Mouse (Mus musculus) central nervous system, embryonic 11.5 days (tissue): Measurements from ENCODE around the gene Zfp36. TPM values are rescaled to one million over a fixed set of nuclear protein-coding genes. Genes with fewer than 3 reads are reported as not detected.

Experiments used
- polyA plus RNA-seq: library from polyadenylated mRNA; depleted of rRNA; stranded (reverse); fragments of >200 nt; gene quantifications from 2 replicates; pipeline ENCODE4 v1.2.3, GENCODE M21; 2012; rRNA removed

Zfp36 gene
- polyA plus RNA-seq = 3.4 and 4.2 TPM in 2 replicates

DNA sequence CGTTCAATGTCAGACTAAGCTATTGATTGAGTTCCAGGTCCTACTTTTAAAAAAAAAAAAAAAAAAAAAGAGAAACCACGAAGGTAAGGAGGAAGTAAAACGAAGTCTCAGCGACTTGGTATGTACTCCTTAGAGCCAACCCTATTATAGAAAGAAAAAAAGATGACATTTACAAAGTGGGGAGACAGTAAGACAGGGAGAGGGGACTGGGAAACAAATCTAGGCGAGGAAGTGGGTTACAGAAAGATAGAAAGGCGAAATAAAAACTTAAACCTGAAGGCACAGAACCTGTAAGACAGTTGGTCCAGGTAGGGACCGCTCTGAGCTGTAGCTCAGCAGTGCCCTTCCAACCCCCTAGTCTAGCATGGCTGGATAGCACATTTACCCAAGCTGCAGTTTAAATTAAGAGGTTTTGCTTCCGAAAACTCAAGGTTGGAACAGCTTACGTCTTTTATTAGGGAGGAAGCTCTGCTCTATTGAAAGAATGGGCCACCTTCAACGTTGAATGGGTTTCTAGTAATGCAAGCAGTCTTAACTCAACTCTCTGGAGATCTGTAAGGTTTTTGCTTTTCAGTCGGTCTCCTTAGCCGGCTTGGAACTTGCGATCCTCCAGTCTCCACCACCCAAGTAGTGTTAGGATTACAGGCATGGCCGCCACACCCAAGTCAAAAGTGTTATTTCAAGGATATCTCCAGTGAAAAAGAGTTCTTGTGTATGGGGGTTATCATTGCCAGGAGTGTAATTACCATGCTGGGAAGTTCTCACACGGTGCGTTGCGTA, at the start of gene Zfp36:
Gene Zfp36, minus strand, starts transcription at position 17 of the 780 bp plus-strand sequence.

DNA sequence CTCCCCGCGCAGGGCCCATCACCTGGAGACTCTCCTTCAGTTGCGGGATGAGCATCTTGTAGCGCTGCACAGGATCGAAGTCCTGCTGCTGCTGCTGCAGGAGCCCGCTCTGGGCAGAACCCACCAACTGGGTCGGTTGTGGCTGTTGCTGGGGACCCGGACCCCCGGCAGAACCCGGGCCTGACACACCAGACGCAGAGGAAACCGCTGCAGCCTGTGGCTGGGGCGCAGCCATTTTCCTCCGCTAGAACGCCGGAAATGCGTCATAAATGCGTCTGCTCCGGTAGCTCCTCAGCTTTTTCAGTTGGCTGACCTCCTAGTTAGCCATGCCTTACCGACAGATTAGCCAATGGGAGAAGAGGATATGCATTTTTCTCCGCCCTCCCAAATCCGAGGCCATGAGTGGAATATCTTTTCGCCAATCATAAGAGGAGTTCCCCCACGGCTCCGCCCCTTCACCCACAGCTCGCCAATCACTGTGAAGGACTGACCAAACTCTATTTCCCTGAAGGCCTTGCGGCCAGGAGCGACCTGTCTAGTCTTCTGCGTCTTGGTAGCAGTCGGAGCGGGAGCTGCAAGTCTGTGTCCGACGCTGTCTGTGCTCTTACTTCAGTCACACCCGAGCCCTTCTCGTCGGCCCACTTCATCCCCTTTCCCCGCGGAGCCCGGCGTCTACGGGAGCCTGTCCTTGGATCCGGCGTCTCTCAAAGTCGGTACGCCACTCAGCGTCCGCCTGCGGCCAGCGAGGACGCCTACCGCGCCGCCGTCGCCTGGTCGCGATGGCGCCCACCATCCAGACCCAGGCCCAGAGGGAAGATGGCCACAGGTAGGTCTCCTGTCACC, 12.6 kb upstream of the Zfp36 start, which contains the start of the genes Med29 and Paf1:
Gene Med29, minus strand, starts transcription at position 280 of the 843 bp plus-strand sequence.
Gene Paf1, plus strand, starts transcription at position 523 of the 843 bp plus-strand sequence.

DNA sequence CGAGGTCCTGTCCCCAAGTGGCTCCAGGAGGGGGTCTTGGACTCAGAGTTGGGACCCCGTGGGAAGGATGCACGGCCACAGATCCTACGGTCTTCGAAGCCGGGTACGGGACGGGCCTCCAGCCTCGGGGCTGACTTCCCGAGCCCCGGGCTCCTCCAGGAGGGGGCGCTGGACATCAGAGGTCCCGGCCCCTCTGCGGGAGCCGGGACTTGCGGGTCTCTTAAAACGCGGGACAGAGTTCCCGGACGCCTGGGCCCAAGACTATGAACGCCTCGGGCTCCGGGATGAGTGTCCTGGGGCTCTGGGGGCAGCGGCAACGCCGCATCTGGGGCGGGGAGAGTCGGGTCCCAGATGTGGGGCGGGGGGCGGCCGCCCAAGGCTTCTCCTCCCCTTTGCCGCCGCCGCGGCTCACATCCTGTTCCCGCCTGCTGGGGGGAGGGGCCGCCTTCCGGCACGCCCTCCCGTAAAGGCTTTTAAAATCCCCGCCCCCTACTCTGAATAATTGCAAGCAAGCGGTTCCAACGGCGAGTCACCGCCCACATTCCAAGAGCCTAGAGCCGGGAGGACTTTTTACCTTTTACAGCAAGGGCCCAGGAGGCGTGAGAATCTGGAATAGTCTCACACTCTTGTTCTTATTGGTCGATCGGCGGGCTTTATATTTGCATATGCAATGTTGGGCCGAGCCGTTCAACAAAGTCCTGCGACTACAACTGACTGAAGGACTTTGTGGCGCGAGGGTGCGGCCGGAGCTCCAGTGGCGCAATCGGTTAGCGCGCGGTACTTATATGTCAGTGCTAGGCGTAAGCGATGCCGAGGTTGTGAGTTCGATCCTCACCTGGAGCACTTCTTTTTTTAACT, 7.6 kb downstream of the Zfp36 start, which contains the start of gene Plekhg2:
Gene Plekhg2, minus strand, starts transcription at position 349 of the 858 bp plus-strand sequence.

DNA sequence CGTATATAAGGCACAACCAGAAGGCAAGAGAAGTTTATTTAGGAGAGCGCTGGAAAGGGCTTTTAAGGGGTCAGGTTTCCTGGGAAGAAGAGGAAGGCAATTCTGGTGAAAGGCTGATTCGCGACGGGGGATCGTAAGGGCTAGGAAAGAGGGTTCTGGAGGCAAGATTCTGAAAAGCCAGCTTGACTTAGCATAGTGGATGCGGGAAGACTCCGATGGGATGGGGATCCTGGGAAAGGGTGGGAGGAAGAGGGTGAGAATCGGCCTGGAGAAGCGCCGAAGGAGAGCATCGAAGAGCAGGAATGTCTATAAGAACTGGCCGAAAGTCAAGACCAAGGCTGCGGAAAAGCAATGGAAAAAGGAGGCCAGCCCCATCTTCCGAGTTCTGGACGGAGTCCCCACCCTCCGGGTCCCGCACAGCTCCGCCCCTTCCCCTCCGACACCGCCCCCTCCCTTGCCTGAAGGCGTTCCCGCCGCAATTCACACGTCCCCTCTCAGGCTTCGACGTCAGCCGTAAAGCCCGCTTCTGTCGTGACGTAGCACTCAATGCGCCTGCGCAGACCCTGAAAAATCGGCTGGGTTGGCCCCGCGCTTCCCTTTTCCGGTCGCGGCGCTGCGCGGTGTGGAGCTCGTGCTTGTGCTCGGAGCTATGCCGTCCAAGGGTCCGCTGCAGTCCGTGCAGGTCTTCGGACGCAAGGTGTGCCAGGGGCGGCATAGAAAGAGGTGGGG, 29.7 kb downstream of the Zfp36 start, which contains the start of gene Rps16:
Gene Rps16, plus strand, starts transcription at position 498 of the 729 bp plus-strand sequence.

DNA sequence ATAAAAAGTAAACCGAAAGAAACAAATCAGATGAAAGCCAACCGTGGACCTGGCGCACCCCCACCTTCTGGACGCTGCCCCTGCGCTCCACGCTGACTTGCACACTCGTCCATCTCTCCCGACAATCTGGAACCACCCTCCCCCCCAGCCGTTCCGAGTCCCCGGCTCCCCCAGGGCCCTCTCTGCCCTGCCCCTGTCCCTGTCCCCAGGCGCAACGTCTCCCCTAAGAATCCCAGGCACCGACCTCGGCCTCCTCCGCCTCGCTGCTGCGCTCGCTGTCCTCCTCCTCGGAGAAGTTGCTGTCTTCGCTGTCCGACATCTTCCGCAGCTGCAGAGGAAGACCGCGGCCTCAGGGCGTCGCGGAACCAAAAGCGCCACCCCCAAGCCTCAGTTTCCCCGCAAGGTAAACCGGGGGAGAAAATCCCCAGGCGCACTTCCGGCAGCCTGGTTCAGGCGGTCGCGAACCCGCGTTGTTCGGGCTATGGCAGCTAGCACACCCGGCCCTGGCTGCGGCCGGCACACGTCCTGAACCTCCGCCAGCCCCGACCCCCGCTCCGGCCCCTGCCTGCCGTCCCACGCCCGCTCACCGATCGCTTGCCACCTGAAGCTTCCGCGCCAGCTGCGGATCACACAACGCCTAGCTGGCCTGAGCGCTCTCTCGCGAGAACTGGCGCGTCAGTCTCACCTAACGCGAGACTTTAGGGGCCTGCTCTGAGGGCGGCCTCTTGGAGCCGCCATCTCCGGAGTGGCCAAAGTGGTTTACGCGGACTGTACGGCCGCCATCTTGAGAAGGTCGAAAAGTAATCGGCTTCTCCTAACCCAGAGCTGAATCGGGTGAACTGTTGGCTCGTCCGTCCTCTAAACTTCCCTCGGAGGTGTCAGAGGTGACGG, 41.7 kb downstream of the Zfp36 start, which contains the start of gene Supt5:
Gene Supt5, minus strand, starts transcription at position 639 of the 891 bp plus-strand sequence.

Other genes with a start within 250 kb of the Zfp36 start
- 311 and 605 TPM in 2 replicates for gene Fbl, start 210.5 kb downstream of the Zfp36 start, polyA plus RNA-seq
- 27.0 and 31.1 TPM in 2 replicates for gene Dyrk1b, start 200.8 kb downstream of the Zfp36 start, polyA plus RNA-seq
- 37.7 and 38.6 TPM in 2 replicates for gene Eid2, start 112.4 kb downstream of the Zfp36 start, polyA plus RNA-seq
- gene Eid2b, start 102.5 kb downstream of the Zfp36 start, polyA plus RNA-seq = 13.9 and 15.5 TPM in 2 replicates
- gene Selenov, start 89.1 kb downstream of the Zfp36 start, polyA plus RNA-seq = 0.65 and 3.9 TPM in 2 replicates
- gene Dll3, start 78.0 kb downstream of the Zfp36 start, polyA plus RNA-seq = 41.2 and 93.1 TPM in 2 replicates
- 99.1 and 125 TPM in 2 replicates for gene Timm50, start 68.2 kb downstream of the Zfp36 start, polyA plus RNA-seq
- 102 and 105 TPM in 2 replicates for gene Supt5, start 41.5 kb downstream of the Zfp36 start, polyA plus RNA-seq
- 2,195 and 2,197 TPM in 2 replicates for gene Rps16, start 29.6 kb downstream of the Zfp36 start, polyA plus RNA-seq
- 44.0 and 64.1 TPM in 2 replicates for gene Plekhg2, start 7.7 kb downstream of the Zfp36 start, polyA plus RNA-seq
- gene Med29, start 12.5 kb upstream of the Zfp36 start, polyA plus RNA-seq = 32.8 and 45.9 TPM in 2 replicates
- 124 and 409 TPM in 2 replicates for gene Paf1, start 12.7 kb upstream of the Zfp36 start, polyA plus RNA-seq
- gene Gmfg, start 57.2 kb upstream of the Zfp36 start, polyA plus RNA-seq = 10.2 and 17.1 TPM in 2 replicates
- 17.1 and 23.3 TPM in 2 replicates for gene Lrfn1, start 71.7 kb upstream of the Zfp36 start, polyA plus RNA-seq
- gene Ifnl2, start 130.2 kb upstream of the Zfp36 start, polyA plus RNA-seq = not detected in 2 replicates
- gene Ifnl3, start 142.6 kb upstream of the Zfp36 start, polyA plus RNA-seq = not detected in 2 replicates
- gene Sycn, start 160.6 kb upstream of the Zfp36 start, polyA plus RNA-seq = not detected in 2 replicates
- gene Nccrp1, start 167.0 kb upstream of the Zfp36 start, polyA plus RNA-seq = 0.07 TPM in 1 of 2 replicates, not detected in the other
- 47.4 and 72.3 TPM in 2 replicates for gene Samd4b, start 217.9 kb upstream of the Zfp36 start, polyA plus RNA-seq
- 30.7 and 42.8 TPM in 2 replicates for gene Pak4, start 217.9 kb upstream of the Zfp36 start, polyA plus RNA-seq